Mouse (Mus musculus): ENCODE data around the gene Serpinb1b. TPM values are rescaled to one million over a fixed set of nuclear protein-coding genes. Genes with fewer than 3 reads are reported as not detected.

The Serpinb1b gene
- total and polyA plus RNA-seq, 3 experiments = not detected

DNA sequence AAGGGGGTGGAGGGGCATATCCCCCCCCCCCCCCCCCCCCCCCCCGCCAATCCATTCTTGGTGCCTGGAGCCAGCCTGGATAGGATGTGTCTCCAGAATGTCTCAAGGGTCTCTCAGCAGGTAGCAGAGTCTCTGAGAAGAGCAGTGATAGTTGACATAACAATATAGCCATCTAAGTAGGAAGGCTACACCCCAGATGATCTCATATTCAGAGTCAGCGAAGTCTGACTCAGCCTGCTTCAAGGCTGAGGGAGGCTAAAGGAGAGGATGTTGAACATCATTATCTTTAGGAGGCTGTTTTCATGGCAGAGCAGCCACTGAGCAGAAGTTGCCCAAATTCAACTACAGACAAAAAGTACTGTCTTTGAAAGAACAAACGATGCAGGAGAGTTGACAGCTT, 48.1 kb upstream of the Serpinb1b start:
- TF ChIP-seq MEF2A (IDR thresholded peaks at IDR 0.05; ENCODE audit: extremely low read depth, insufficient replicate concordance, low read depth, low read length, poor library complexity, severe bottlenecking) (no peak), ELF1 (IDR thresholded peaks at IDR 0.05; ENCODE audit: low read depth, low read length) (no peak), USF1 (IDR thresholded peaks at IDR 0.05; ENCODE audit: low read depth, low read length) (no peak), ZC3H11A (IDR thresholded peaks at IDR 0.05; ENCODE audit: low read depth, low read length) (no peak), JUND (IDR thresholded peaks at IDR 0.05; ENCODE audit: low read depth, low read length) (no peak), CHD2 (IDR thresholded peaks at IDR 0.05; ENCODE audit: low read length) (no peak), ZMIZ1 (IDR thresholded peaks at IDR 0.05; ENCODE audit: low read depth, low read length) (no peak)
- peak; percentile 22 for DNase-seq (ENCODE audit: low read depth, low spot score)
- Histone ChIP-seq H3K36me3 (ENCODE audit: control insufficient read depth in 1 of 2, insufficient read depth in 2 of 2, low read length in 2 of 2) (peaks cover 0 to 17% of the 10 kb centered on the region in 2 experiments; a peak in 2 of 4 replicates), H3K4me1 (ENCODE audit: control insufficient read depth in 1 of 2, insufficient read depth in 2 of 2, low read length in 2 of 2) (peaks cover 9 to 24% of the 10 kb centered on the region in 2 experiments), H3K79me2 (ENCODE audit: control insufficient read depth, insufficient read depth, low read length, poor library complexity) (no peaks in the 10 kb centered on the region), H3K4me3 (ENCODE audit: control insufficient read depth in 1 of 2, insufficient read depth in 1 of 2, low read depth in 2 of 2, low read length in 2 of 2) (no peak overlapping the region), H3K27ac (ENCODE audit: control insufficient read depth, low read depth, low read length) (no peak overlapping the region), H3K9ac (ENCODE audit: control insufficient read depth, low read depth, low read length, poor library complexity, severe bottlenecking) (no peak overlapping the region), H3K9me3 (replicated peaks; ENCODE audit: insufficient read depth, low read length) (no peaks in the 10 kb centered on the region), H3K27me3 (ENCODE audit: control insufficient read depth in 1 of 2, insufficient read depth in 2 of 2, low read length in 2 of 2) (no peaks in the 10 kb centered on the region)

DNA sequence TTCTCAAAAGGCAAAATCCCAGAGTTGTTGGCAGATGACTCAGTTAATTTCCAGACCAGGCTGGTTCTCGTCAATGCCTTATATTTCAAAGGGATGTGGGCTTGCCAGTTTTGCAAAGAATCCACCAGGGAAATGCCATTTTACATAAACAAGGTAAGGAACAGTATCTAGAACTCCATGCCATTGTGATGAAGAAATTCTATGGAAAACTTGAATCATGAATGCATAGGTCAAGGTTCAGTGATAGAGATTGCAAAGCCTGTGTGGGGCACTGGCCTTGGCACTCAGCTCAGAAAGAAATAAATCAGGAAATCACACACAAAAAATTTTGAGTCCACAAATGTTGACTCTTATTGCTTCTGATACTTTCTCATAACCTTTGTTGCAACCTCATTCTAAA, 42.9 kb upstream of the Serpinb1b start:
- H3K27me3 ChIP-seq (ENCODE audit: control insufficient read depth in 1 of 2, insufficient read depth in 2 of 2, low read length in 2 of 2) = no peaks in the 10 kb centered on the region
- no peaks in the 10 kb centered on the region for H3K9me3 ChIP-seq (replicated peaks; ENCODE audit: insufficient read depth, low read length)
- no peak overlapping the region for H3K4me3 ChIP-seq (ENCODE audit: control insufficient read depth in 1 of 2, insufficient read depth in 1 of 2, low read depth in 2 of 2, low read length in 2 of 2)
- H3K79me2 ChIP-seq (ENCODE audit: control insufficient read depth, insufficient read depth, low read length, poor library complexity) = no peaks in the 10 kb centered on the region
- H3K27ac ChIP-seq (ENCODE audit: control insufficient read depth, low read depth, low read length) = no peak overlapping the region
- no peaks in the 10 kb centered on the region for H3K4me1 ChIP-seq (ENCODE audit: control insufficient read depth in 1 of 2, insufficient read depth in 2 of 2, low read length in 2 of 2)
- no peak for DNase-seq (ENCODE audit: low read depth, low spot score)
- H3K36me3 ChIP-seq (ENCODE audit: control insufficient read depth in 1 of 2, insufficient read depth in 2 of 2, low read length in 2 of 2) = no peaks in the 10 kb centered on the region
- TF ChIP-seq SIN3A (IDR thresholded peaks at IDR 0.05; ENCODE audit: low read length) = no peak
- no peak overlapping the region for H3K9ac ChIP-seq (ENCODE audit: control insufficient read depth, low read depth, low read length, poor library complexity, severe bottlenecking)

DNA sequence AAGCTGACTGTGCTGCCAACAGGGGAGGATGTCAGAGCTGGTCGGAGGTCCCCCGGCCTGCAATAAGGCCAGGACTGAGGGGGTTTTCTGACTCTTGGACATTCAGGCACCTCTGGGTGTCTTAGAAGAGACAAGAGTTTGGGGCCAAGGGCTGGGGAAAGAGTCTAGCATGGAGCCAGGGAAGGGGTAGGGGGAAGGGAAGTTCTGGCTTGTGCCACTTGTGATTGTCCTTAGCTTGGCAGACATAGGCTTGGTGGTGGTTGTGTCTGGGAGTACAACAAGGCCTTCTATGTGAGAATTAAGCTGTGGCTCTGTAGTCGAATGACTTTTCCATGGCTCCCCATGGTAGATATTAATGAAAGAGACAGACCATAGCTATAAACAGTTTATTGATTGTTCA, 34.8 kb upstream of the Serpinb1b start:
- TF ChIP-seq POLR2AphosphoS2 (IDR thresholded peaks at IDR 0.05; ENCODE audit: low read length) (no peak), POLR2A (IDR thresholded peaks at IDR 0.05; ENCODE audit: control insufficient read depth in 1 of 2, insufficient read depth in 1 of 2, low read depth in 1 of 2, low read length in 2 of 2, poor library complexity in 1 of 2) (no peak), ELF1 (IDR thresholded peaks at IDR 0.05; ENCODE audit: low read depth, low read length) (no peak), MAX (IDR thresholded peaks at IDR 0.05; ENCODE audit: low read length) (no peak), TCF12 (IDR thresholded peaks at IDR 0.05; ENCODE audit: low read depth, low read length) (no peak), MEF2A (IDR thresholded peaks at IDR 0.05; ENCODE audit: extremely low read depth, insufficient replicate concordance, low read depth, low read length, poor library complexity, severe bottlenecking) (no peak), MYB (IDR thresholded peaks at IDR 0.05; ENCODE audit: low read depth, low read length) (no peak)
- Histone ChIP-seq H3K4me1 (ENCODE audit: control insufficient read depth in 1 of 2, insufficient read depth in 2 of 2, low read length in 2 of 2) (no peaks in the 10 kb centered on the region), H3K9ac (ENCODE audit: control insufficient read depth, low read depth, low read length, poor library complexity, severe bottlenecking) (no peak overlapping the region), H3K4me3 (ENCODE audit: control insufficient read depth in 1 of 2, insufficient read depth in 1 of 2, low read depth in 2 of 2, low read length in 2 of 2) (no peak overlapping the region), H3K9me3 (replicated peaks; ENCODE audit: insufficient read depth, low read length) (no peaks in the 10 kb centered on the region), H3K27ac (ENCODE audit: control insufficient read depth, low read depth, low read length) (no peak overlapping the region), H3K79me2 (ENCODE audit: control insufficient read depth, insufficient read depth, low read length, poor library complexity) (no peaks in the 10 kb centered on the region), H3K36me3 (ENCODE audit: control insufficient read depth in 1 of 2, insufficient read depth in 2 of 2, low read length in 2 of 2) (no peaks in the 10 kb centered on the region), H3K27me3 (ENCODE audit: control insufficient read depth in 1 of 2, insufficient read depth in 2 of 2, low read length in 2 of 2) (no peaks in the 10 kb centered on the region)
- DNase-seq (ENCODE audit: low read depth, low spot score) = no peak

All from MEL (cell line).